Mouse (Mus musculus): ENCODE measurements at regions not wholly inside any gene's neighbourhood (a gene's known extent, or its start where the extent isn't known, plus 50 kb on each side); places are given as distances from the start of the nearest gene placed in this dataset.

DNA sequence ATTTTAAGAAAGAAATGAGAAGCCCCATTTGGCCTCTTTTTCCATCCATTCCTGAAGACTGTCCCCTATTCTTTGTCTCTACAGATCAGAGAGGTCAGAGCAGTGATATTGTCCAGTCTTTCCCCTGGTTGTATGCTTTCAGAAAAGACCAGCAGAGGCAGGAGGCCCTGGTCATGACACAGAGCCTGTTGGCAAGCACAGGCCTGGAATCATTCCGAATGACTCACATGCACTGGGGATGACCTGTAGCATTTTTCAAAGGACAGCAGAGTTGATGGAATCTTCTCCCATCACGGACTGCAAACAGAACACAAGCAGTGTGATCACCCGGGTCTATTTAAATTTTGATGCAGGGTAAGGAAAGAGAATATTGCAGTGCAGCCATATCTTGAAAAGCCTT, 50.2 kb upstream of the Nxt1 start:
- DNase-seq (ENCODE audit: low read depth, low spot score), result no peak

DNA sequence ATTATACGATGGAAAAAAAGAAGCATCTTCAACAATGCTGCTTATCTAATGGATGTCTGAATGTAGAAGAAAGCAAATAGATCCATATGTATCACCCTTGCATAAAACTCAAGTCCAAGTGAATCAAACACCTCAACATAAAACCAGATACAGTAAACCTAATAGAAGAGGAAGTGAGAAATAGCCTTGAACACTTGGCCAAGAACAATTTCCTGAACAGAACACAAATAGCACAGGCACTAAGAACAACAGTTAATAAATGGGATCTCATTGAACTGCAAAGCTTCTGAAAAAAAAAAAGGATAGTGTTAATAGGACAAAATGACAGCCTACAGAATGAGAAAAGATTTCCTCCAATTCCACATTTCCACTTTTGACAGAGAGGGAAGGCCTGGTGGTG, 60.5 kb upstream of the Nxt1 start:
- DNase-seq (ENCODE audit: low read depth, low spot score), result no peak

GRCm38 (mm10) chr2:148605425-148605930, 66.9 kb upstream of the Nxt1 start:
- no peak for DNase-seq (ENCODE audit: low read depth, low spot score)

- DNase-seq (ENCODE audit: low read depth, low spot score), result no peak
Observed at GRCm38 (mm10) chr2:148603951-148604350, 68.5 kb upstream of the Nxt1 start.

DNA sequence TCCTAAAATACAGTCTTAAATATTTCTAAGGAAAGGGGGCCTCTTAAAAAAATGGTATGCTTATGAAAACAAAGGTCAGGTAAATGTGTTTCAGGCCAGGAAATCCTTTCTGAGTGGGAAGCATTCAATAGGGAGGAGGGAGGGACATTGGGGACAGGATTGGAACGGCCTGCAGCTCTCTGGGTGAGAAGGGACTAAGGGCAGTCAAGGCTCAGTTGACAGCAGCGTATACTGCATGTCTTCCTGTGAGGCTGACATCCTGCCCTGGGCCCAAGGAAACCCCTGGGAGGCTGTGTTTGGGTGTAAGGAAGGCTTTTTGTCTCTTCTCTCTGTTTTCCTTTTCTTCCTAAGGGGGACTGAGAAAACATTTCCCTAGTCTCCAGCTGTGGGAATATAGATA, 69.1 kb upstream of the Nxt1 start:
- no peak for DNase-seq (ENCODE audit: low read depth, low spot score)

DNA sequence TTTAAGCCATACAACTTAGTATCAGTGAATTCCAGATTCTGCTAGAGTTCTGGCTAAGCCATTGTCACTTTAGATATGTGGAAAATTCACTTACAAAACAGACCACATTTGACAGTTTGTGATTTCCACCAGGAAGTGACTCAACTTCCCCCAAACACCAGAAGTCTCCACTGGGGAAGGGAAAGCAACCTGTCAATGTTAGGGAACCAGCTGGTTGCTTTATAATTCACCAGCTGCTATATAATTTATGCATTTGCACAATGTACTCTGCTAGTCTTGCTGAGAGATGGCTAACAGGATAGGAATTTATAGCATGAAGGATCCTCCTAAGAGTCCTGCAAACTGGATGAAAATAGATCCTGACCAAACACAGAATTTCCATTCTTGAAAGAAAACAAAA, 72.9 kb upstream of the Nxt1 start:
- no peak for DNase-seq (ENCODE audit: low read depth, low spot score)

GRCm38 (mm10) chr2:148596966-148597365, 75.4 kb upstream of the Nxt1 start:
- DNase-seq (ENCODE audit: low read depth, low spot score), result no peak

DNA sequence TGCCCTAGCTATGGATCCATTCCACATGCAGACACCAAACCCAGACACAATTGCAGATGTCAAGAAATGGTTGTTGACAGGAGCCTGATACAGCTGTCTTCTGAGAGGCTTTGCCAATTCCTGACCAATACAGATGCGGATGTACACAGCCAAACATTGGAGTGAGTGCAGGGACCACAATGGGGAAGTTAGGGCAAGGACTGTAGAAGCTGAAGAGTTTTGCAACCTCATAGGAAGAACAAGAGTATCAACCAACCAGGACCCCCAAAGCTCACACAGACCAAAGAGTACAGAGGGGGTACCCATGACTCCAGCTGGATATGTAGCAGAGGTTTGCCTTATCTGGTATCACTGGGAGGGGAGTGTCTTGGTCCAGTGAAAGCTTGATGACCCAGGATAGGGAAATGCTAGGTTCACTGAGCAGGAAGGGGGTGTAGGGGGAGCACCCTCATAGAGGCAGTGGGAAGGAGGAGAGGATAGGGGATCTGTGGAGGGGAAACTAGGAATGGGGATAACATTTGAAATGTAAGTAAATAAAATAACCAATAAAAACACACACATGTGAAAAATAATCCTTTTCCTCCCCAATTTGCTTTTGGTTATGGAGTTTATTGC, 86.6 kb upstream of the Nxt1 start:
- DNase-seq (ENCODE audit: low read depth, low spot score), result no peak

DNA sequence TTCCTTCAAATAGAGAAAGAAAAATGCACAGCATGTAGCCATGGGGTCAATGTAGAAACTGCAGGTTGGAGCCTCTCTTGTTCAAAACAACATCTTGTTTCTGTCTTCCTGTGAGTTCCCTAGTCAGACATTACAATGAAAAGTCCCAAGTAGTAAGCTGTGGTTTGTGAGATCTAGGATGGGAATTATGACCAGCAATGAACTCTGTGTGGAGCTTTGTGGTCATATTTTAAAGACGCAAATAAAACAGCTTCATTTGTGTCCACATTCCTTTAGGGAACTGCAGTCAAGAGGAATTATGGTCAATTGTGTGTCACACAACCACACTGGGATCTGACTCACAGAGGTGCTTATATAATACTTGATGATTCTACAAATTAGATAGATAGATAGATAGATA, 90.2 kb upstream of the Nxt1 start:
- no peak for DNase-seq (ENCODE audit: low read depth, low spot score)

GRCm38 (mm10) chr2:148581666-148582065, 90.7 kb upstream of the Nxt1 start:
- no peak for DNase-seq (ENCODE audit: low read depth, low spot score)

DNA sequence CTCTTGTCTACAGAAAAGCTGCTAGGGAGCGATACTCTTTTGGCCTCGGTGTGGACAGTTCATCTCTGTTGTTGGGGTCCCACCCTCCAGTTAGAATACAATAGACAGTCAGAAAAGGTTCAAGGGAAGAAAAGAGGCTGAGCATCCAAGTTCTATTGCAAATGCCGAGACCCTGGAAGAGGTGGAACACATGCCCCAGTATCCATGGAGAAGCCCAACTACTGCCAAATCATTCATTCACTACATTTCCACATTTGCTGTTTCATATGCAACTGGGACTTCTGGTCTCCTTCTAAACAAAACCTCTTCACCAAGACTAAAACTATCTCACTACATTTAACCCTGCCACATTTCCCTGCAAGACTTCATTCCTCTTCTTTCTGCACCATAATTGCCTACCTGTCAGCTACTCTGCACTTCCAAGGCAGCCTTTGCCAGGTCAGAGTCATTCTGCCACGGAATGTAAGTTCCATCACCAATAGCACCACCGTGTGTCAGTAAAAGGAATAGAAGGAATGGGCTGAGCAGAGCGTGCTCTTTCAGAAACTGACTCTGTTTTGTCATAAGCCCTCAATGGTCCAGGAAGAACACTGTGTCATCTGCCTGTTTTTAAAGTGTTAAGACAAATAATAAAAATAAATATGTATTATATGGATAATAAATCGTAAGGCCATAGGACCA, 92.0 kb upstream of the Nxt1 start:
- DNase-seq (ENCODE audit: low read depth, low spot score), result peak; percentile 44

DNA sequence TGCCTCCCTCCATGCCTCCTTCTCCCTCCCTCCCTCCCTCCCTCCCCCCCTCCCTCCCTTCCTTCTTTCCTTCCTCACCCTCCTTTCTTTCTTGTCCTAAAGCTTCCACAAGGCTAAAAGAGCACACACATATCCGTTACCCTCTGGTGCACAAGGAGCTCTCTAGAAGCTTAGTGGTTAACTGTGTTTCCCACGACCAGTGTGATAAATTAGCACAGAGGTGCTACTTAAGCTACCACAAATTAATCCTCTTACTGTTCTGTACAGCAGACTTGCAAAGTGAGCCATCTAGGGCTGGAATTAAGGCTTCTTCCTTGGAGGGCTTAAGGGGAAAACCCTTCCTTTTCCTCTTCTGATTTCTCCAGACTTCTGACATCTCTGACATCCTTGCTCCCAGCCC, 92.8 kb upstream of the Nxt1 start:
- DNase-seq (ENCODE audit: low read depth, low spot score), result no peak

GRCm38 (mm10) chr2:148579027-148579426, 93.4 kb upstream of the Nxt1 start:
- no peak for DNase-seq (ENCODE audit: low read depth, low spot score)

- no peak for DNase-seq (ENCODE audit: low read depth, low spot score)
Observed at GRCm38 (mm10) chr2:148578176-148578575, 94.2 kb upstream of the Nxt1 start.

DNA sequence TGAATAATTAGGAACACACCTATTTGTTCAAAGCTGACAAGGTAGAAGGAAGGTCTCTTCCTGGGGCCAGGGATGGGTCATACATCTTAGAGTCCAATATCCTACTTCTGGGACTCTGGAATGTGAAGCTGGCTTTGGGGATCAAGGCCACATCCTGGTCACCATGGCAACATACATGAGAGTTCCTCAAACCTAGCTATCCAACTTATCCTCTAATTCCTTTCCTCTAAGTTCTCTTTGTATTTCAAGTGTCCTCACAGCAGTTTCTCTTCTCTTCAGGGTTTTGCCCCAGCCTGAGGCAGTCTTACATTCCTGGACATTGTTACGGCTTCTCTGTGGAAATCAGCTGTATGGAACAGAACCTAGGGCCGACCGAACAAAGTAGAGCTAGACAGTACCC, 97.0 kb upstream of the Nxt1 start:
- DNase-seq (ENCODE audit: low read depth, low spot score), result peak; percentile 45

DNA sequence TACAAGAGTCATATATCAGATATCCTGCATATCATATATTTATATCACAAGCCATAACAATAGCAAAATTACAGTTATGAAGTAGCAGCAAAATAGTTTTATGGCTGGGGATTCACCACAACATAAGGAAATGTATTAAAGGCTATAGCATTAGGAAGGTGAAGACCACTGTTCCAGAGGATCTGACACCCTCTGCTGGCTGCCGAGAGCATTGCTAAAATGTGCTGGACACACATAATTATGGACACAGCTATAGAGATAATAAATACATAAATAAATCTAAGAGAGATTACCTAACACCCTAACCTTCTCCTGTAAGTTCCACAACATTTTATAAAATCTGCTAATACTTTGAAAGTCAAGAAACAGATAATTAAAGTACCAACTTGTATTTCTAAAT, 100.2 kb upstream of the Nxt1 start:
- peak; percentile 27 for DNase-seq (ENCODE audit: low read depth, low spot score)

DNA sequence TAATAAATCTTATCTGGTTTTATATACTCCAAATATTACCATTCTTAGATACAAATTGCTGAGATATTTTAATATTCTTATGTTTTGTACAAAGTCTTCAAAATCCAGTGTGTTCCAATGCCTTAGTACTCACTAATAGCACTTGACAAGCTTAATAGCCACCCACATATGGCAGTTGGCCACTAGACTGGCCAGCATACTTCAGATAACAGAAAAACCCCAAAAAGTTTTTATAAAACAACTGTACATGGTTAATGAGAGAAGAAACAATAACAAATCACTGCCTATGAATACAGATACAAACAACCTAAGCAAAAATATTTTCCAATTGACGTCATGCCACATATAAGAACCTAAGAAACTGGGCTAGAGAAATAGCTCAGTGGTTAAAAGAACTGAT, 100.8 kb upstream of the Nxt1 start:
- DNase-seq (ENCODE audit: low read depth, low spot score), result no peak

DNA sequence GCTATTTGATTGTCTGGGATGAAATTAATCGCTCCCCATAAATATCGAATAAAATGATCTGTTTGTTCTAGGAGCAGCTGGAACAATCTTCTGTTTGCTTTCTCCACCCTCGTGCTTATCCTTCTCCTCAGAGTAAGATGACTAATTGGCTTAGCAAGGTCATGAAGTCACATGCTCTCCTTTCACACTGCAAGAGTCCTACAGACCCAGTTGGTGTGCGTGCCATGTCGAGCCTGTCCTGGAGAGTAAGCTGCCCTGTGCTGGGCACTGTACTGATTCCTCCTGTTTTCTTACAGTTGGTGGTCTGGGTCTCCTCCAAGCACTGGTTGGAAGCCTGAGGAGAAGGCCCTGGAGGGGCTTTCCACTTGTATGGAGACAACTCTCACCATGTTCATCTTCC, 101.4 kb upstream of the Nxt1 start:
- no peak for DNase-seq (ENCODE audit: low read depth, low spot score)

DNA sequence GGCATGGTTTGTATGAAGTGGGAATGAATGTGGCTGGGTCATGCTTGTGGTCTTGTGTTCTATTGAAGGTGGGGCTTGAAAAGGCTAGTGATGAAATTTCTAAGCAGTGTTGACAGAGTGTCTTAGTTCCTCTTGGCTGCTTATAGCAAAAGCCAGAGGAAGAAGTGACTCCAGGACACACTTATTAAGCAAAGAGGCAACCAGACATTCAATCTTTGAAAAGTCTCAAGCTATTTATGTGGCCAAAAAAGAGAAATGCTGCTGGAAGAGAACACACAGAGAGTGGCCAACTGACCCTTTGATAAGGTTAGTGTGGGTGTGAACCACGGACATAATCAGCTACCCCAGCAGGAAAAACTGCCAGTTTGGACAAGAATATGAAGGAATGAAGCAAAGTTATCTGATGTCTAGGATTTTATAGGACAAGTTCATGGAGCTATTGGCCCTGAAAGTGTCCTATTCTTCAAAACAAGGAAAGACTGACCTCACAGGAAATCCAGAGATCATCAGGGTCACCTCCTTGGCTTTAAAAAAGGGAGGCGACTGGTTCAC, 104.4 kb upstream of the Nxt1 start:
- no peak for DNase-seq (ENCODE audit: low read depth, low spot score)

- DNase-seq (ENCODE audit: low read depth, low spot score), result no peak
Observed at GRCm38 (mm10) chr2:148563390-148563789, 109.0 kb upstream of the Nxt1 start.

GRCm38 (mm10) chr2:148562041-148562440, 110.4 kb upstream of the Nxt1 start:
- no peak for DNase-seq (ENCODE audit: low read depth, low spot score)

DNA sequence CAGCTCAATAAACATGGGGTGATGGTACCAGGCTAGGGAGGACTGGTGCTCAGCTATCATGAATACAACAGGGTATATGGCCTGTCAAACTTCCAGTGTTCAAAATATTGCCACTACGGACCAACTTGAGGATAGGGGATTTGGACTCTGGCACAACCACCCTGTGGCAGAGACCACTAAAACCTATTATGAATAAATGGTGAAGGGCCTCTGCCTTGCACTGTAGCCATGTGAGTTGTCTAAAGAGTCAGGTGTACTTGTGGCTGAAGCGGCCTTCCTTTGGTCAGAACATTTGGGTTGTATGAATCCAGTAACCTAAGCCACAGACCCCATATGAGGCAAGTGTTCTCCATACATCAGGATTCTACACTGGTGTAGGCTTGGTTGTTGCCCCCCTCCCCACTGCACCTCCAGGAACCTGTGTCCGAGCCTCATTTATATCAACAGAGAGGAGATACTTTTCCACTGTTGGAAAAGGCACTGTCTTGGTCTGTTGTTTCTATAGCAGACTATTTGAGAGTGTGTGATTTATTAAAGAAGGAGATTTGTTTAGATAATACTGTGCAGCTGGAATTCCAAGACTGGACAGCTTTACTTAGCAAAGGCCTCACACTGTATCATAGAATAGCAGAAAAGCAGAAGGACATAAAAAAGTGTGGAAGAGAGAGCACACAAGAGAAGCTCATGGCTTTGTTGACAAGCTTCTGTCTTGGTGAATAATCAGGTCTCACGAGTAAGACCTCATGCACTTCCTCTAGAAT, 112.2 kb upstream of the Nxt1 start:
- no peak for DNase-seq (ENCODE audit: low read depth, low spot score)

DNA sequence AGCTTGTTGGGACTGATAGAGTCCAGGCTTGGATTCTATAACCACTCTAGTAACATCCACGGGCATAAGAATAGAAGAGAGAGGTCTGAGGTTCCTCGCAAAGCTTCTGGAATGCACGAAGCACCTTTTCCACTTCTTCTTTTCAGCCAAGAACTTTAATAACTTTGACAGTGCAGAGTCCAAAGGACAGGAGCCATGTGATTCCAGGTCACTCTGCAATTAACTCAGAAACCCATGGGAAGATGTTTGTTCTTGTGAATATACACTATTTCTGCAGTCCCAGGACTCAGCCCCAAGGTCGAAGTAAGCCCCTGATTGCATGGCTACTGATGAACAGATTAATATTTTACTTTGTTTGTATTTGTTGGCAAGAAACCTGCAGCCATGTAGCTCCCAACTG, 113.0 kb upstream of the Nxt1 start:
- no peak for DNase-seq (ENCODE audit: low read depth, low spot score)

Measured in R1 (cell line).